Mouse (Mus musculus): ENCODE measurements around the gene Khdc4.

Khdc4 gene

GRCm38 (mm10) chr3:88684980-88685941 lies at the start of gene Khdc4:
TSS of gene Khdc4 (plus strand) at chr3:88685803.
- in situ Hi-C loops (cut with MboI; ENCODE audit: unreplicated experiment in 2 of 2), result loop anchor here in 1 of 2 experiments (25.0 kb wide), 1 partner anchor 527 kb away; the partner anchor contains the start of genes Gba and Thbs3

GRCm38 (mm10) chr3:88636555-88636986 lies 49.0 kb upstream of the Khdc4 start:
- in situ Hi-C loops (cut with MboI; ENCODE audit: unreplicated experiment in 2 of 2), result no loop called here

- in situ Hi-C loops (cut with MboI; ENCODE audit: unreplicated experiment in 2 of 2), result no loop called here
Measured at GRCm38 (mm10) chr3:88637134-88637533, 48.5 kb upstream of the Khdc4 start.

DNA sequence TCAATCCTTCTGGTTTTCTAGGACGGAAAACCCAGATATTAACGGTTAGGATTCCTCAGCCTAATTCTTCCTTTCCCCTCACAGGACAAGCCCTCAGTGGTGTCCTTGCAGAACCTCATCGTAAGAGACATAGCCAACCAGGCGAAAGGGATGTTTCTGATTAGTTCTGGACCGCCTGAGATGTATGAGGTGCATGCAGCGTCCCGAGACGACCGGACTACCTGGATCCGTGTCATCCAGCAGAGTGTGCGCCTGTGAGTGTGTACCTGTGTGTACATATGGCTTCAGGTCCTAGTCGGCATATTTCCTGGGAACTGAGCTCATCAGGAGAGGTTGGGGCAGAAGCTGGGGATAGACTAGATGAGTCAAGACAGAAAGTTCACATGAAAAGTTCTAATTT lies 46.4 kb upstream of the Khdc4 start:
- in situ Hi-C loops (cut with MboI; ENCODE audit: unreplicated experiment in 2 of 2), result no loop called here

GRCm38 (mm10) chr3:88640676-88641075 lies 44.9 kb upstream of the Khdc4 start:
- in situ Hi-C loops (cut with MboI; ENCODE audit: unreplicated experiment in 2 of 2), result loop anchor here (5.0 kb wide), 1 partner anchor 33 kb away; the partner anchor contains the start of gene Arhgef2 (in 2 of the 2)

- in situ Hi-C loops (cut with MboI; ENCODE audit: unreplicated experiment in 2 of 2), result loop anchor here (5.0 kb wide), 1 partner anchor 36 kb away; the partner anchor contains the start of gene Arhgef2 (in 2 of the 2)
Measured at GRCm38 (mm10) chr3:88643078-88643477, 42.5 kb upstream of the Khdc4 start.

GRCm38 (mm10) chr3:88645937-88646336 lies 39.7 kb upstream of the Khdc4 start:
- in situ Hi-C loops (cut with MboI; ENCODE audit: unreplicated experiment in 2 of 2), result no loop called here

DNA sequence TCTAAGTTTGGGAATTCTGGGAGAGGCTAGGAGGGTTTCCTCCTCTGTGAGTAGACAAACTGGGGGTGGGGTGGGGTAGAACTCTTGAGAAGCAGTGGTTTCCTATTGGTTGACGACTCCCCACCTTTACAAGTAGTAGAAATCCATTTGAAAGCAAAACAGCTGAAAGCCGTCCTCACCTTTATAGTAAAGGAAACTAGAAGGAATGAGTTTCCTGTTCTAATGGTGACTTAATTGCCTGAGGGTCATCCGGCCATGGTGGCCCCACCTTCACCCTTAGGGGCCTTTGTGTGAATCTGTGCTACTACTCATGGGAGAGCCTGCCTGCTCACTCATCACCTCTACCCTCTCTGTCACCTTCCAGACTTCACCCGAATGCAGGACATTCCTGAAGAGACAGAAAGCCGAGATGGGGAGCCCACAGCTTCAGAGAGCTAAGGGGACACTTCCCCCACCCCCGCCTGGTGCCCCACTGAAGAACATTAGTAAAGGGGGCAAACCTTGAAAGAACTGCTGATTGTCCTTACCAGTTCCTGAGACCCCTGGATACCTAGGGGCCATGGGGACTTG lies 39.1 kb upstream of the Khdc4 start:
- in situ Hi-C loops (cut with MboI; ENCODE audit: unreplicated experiment in 2 of 2), result no loop called here

- in situ Hi-C loops (cut with MboI; ENCODE audit: unreplicated experiment in 2 of 2), result no loop called here
Measured at GRCm38 (mm10) chr3:88647076-88647475, 38.5 kb upstream of the Khdc4 start.

DNA sequence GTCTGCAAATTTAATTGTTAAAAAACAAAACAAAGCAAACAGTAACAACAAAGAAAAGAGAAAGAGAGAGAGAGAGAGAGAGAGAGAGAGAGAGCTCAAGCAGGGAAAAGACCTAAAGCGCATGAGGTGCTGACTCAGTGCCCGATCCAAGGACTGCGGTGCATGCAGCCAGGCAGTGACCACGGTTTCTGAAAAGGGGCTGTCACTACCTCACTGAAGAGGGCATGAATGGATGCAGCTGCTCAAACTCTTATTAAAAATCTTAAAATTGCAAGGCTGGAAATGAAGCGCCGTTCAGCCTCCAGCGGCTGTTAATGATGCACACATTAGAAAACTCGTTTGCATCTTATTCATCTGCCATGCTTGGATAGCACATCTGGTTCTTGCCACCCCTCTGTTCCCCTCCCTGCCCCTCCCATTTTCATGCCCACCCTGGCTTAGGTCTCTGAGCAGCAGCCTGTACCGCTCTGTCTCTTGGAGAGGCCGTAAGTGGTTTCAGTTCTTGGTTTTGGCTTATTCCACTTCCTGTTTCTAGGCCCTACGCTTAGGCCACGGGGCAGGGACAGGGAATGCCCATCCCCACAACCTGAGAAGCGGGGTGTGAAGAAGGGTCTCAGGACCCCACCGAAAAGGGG lies 37.7 kb upstream of the Khdc4 start:
- in situ Hi-C loops (cut with MboI; ENCODE audit: unreplicated experiment in 2 of 2), result no loop called here

GRCm38 (mm10) chr3:88648452-88649168 lies 37.0 kb upstream of the Khdc4 start:
- in situ Hi-C loops (cut with MboI; ENCODE audit: unreplicated experiment in 2 of 2), result no loop called here

DNA sequence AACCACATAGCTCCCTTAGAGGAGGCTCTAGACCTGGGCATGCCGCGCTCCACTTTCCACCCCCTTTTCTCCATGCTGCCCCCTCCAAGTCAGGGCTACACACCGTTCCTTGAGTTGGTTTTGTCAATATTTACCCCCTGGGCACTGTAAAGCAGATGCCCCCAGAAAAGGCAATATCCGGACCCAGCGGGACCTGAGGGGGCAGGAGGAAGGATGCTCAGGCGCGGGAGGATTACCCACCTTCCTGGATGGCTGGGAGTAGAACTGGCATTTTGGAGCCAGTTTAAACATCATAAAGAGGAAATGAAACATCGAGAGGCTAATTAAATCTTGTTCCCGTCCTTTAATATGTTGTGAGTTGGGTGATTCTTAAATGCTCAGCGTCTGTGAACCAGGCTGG lies 36.4 kb upstream of the Khdc4 start:
- in situ Hi-C loops (cut with MboI; ENCODE audit: unreplicated experiment in 2 of 2), result no loop called here

- in situ Hi-C loops (cut with MboI; ENCODE audit: unreplicated experiment in 2 of 2), result no loop called here
Measured at GRCm38 (mm10) chr3:88649967-88650366, 35.6 kb upstream of the Khdc4 start.

DNA sequence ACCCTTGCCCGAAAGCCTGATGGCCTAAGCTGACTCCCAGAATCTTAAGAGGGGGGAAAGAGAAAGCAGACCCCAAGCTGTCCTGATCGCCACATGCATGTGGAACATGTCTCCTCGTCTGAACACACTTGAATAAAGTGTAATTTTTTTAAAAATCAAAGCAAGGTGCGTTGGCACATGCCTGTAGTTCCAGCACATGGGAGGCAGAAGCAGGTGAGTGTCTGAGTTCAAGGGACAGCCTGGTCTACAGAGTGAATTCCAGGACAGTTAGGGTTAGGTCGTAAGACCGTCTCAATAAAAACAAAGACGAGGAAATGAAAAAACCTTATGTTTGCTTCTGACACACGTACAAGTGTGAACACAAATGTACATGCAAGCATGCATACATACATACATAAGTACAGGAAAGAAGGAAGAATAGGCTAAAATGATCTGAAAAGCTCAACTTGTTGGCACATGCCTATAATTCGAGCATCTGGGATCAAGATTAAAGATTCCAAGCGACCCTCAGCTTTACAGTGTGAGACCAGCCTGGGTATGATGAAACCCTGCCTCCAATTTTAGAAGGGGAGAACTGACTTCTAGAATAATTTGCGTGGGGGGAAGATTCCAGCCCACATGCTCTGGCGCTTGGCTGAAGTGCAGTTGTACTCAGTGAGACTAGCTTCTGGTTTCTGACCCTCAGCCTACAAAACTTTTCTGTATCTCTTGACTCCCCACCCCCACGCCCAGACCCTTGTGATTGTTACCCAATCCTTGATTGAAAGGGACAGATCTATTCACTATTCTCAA lies 34.7 kb upstream of the Khdc4 start:
- in situ Hi-C loops (cut with MboI; ENCODE audit: unreplicated experiment in 2 of 2), result no loop called here

DNA sequence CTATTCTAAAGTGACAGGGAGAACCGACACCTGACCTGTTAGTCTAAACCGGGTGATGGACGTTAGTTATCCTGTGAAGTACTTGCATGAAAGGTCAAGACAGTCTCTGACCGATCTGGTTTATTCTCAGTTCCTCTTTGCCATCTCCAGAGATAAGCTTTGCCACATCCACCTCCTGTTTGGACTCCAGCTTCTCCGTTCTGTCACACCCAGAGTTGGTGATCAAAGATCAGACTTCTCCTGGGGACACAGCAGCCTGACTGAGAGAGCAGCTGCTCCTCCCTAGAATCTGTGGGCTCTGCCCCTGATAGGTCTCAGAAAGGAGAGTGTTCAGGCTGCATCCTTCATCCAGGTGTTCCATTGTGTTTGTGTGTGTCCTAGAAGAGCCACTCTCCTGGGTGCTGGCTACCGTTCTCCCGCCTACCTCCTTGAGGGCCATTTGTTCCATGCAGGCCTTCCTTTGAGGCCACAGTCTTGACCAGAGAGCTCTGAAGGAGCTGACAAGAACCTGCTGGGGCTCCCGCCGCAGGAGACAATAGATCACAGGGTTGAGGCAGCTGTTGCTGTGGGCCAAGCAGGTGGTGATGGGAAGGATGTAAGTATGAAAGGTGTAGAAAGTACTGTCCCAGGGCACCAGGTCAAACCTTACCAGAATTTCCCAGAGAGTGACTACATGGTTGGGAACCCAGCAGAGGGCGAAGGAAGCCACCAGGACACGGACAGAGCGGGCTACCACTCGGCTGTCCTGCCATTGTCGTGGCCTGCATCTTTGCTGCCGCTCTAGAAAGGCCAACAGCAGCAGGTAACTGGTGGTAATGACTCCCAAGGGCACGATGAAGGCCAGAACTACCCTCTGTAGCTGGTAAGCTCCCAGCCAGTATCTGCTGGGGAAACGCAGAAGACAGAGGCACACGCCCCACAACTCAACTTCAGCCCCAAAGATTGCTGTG lies 33.7 kb upstream of the Khdc4 start:
- in situ Hi-C loops (cut with MboI; ENCODE audit: unreplicated experiment in 2 of 2), result no loop called here

GRCm38 (mm10) chr3:88652846-88653515 lies 32.6 kb upstream of the Khdc4 start, which contains the start of gene Rxfp4:
TSS of gene Rxfp4 (minus strand) at chr3:88653142.
- in situ Hi-C loops (cut with MboI; ENCODE audit: unreplicated experiment in 2 of 2), result no loop called here

- in situ Hi-C loops (cut with MboI; ENCODE audit: unreplicated experiment in 2 of 2), result no loop called here
Measured at GRCm38 (mm10) chr3:88653516-88654370, 31.9 kb upstream of the Khdc4 start.

Data from v-Abl transformed pro-B cells (cell line).